Mouse (Mus musculus): ENCODE measurements around the gene Fhl5. TPM values are rescaled to one million over a fixed set of nuclear protein-coding genes. Genes with fewer than 3 reads are reported as not detected.
"Not testable (repeated sequence)": the region's sequence is repeated elsewhere in the genome, so short reads cannot be mapped to it uniquely, and the experiment has no call there.

Gene Fhl5
- total RNA-seq (2021), result 1 to 10 TPM; 6.4 to 7.1 TPM
- long read RNA-seq, experiment 1, partial matches to known transcripts, result 0 of 1 reads
- long read RNA-seq, experiment 1, other reads (novel, unspliced or antisense), result 1 of 1 reads
- long read RNA-seq, experiment 2, result 0 reads

- DNase-seq (ENCODE audit: low spot score), result no peak
These were observed at the start of gene Fhl5 for GRCm38 (mm10) chr4:25242776-25243175. Gene Fhl5, minus strand, starts transcription at chr4:25242876.

GRCm38 (mm10) chr4:25285002-25285401 is 42.3 kb upstream of the Fhl5 start:
- DNase-seq (ENCODE audit: low spot score), result not testable (repeated sequence)

GRCm38 (mm10) chr4:25281671-25282038 is 39.0 kb upstream of the Fhl5 start, which contains the start of gene Ufl1:
Gene Ufl1, minus strand, starts transcription at chr4:25281821.
- peak; percentile 97 for DNase-seq (ENCODE audit: low spot score)

DNA sequence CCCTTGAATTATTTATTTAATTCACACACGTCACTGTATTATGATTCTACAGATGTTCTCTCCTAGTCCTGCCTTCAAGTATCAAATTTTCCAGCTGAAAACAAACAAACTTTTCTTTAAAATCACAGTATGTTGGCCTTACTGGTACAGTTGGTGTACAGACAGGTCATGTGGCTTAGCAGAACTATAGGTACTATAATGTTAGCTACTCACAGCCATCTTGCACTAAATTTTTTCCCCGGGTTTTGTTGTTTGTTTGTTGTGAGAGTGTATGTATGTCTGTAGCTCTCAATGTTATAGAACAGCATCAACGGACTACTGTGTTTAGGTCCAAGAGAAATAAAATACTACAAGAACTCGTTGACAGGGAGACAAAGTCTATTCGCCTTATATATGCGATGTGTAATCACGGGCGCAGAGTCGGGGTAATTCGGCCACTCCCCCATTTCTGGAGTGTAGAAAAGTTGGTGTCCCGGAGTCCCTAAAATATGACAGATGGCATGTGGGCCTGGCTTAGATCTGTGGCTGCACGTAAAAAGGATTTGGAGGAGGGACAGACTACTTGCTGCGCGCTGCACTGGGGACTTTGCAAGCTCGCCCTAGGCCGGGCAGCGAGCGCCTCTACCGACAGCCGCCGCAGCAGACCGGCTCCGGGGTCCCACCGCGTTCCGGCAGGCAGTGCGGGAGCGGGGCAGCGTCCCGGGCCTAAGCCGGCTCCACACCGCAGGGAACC is 38.4 kb upstream of the Fhl5 start:
- DNase-seq (ENCODE audit: low spot score), result no peak

- DNase-seq (ENCODE audit: low spot score), result no peak
These were observed 30.4 kb upstream of the Fhl5 start for GRCm38 (mm10) chr4:25272861-25273627.

- no peak for DNase-seq (ENCODE audit: low spot score)
These were observed 29.2 kb upstream of the Fhl5 start for GRCm38 (mm10) chr4:25271926-25272325.

DNA sequence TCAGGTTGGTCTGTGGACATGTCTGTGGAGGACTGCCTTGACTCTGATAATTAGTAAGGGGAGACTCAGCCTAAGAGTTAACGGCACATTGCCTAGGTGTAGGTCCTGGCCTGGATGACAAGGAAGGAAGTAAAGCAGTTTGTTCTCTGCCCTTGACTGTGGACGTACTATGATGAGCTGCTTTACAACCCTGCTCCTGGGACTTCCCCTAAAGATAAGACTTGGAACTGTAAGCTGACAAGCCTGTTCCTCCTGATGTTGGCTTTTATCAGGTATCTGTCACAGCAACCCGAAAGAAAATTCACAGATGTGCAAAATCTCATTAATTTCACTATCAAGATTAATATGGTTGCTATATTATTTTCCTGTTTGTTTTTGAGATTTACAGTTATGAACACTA is 24.5 kb upstream of the Fhl5 start:
- no peak for DNase-seq (ENCODE audit: low spot score)

- no peak for DNase-seq (ENCODE audit: low spot score)
These were observed 15.2 kb upstream of the Fhl5 start for GRCm38 (mm10) chr4:25257822-25258398.

DNA sequence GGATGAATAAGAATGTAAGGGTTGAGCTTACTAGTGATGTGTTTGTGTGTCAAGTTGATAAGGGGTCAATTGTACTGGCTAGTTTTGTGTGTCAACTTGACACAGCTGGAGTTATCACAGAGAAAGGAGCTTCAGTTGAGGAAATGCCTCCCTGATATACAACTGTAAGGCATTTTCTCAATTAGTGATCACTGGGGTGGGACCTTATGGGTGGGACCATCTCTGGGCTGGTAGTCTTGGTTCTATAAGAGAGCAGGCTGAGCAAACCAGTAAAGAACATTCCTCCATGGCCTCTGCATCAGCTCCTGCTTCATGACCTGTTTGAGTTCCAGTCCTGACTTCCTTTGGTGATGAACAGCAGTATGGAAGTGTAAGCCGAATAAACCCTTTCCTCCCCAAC is 7.0 kb downstream of the Fhl5 start:
- DNase-seq (ENCODE audit: low spot score), result not testable (repeated sequence)

DNA sequence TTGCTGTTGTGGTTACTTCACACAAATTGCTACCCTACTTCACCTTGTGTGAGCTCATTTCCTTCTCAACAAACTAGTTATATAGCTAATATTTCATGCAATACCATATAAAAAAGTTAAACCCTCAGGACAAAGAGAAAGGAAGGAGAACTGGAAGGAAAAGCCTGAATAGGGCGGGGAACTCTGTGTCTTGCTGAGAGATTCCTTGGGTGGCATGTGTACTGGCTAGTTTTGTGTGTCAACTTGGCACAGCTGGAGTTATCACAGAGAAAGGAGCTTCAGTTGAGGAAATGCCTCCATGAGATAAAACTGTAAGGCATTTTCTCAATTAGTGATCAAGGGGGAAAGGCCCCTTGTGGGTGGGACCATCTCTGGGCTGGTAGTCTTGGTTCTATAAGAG is 8.9 kb downstream of the Fhl5 start:
- DNase-seq (ENCODE audit: low spot score), result not testable (repeated sequence)

- no peak for DNase-seq (ENCODE audit: low spot score)
These were observed 10.1 kb downstream of the Fhl5 start for GRCm38 (mm10) chr4:25232546-25232945.

- DNase-seq (ENCODE audit: low spot score), result no peak
These were observed 15.1 kb downstream of the Fhl5 start for GRCm38 (mm10) chr4:25227527-25227926.

GRCm38 (mm10) chr4:25221927-25222326 is 20.7 kb downstream of the Fhl5 start:
- DNase-seq (ENCODE audit: low spot score), result no peak

GRCm38 (mm10) chr4:25213451-25213850 is 29.2 kb downstream of the Fhl5 start:
- DNase-seq (ENCODE audit: low spot score), result no peak

- DNase-seq (ENCODE audit: low spot score), result no peak
These were observed 36.5 kb downstream of the Fhl5 start for GRCm38 (mm10) chr4:25206166-25206565.

GRCm38 (mm10) chr4:25197310-25197709 is 45.4 kb downstream of the Fhl5 start:
- DNase-seq (ENCODE audit: low spot score), result no peak

DNA sequence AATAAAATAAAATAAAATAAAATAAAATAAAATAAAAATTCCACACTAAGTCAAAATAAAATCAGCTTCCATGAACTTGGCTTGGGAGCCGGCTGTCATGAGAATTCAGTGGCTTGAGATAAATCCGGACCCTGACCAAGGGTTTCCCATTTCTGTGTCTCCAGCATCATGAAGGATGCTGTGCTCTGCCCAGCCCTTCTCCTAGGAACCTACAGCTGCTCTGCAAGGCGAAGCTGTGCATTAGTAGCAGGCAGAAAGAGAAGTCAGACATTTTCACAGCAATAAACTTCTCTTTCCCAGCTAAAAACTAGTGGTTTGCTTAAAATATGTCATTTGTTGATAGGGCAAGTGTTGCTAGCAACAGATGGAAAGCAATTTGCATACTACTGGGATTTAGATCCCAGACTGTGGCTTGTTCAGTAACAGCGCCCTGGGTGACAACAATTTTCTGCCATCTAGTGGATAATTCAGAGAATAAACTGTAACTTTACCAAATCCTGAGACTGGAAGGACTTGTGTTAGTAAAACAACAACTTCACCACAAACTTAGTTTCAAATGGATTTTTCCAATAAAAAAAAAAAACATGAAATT is 63.0 kb downstream of the Fhl5 start:
- no peak for DNase-seq (ENCODE audit: low spot score)

Other genes starting within 250 kb of the Fhl5 start
- 10 to 100 TPM; 32.4 to 37.2 TPM for gene Ufl1, start 38.9 kb upstream of the Fhl5 start, total RNA-seq (2021)